Mouse (Mus musculus) thymus, adult 2 months (tissue): ENCODE measurements at regions not wholly inside any gene's neighbourhood (a gene's known extent, or its start where the extent isn't known, plus 50 kb on each side); places are given as distances from the start of the nearest gene placed in this dataset.

Experiments used
- DNase-seq: peaks from one replicate; pipeline ENCODE4 v3.0.0; 2021
- H3K27ac ChIP-seq: fragments of 200-500 bp; 2 replicates; pipeline ENCODE4 v1.5.1; 2012; ENCODE audit warnings: low read length, control low read depth; ENCODE audit not compliant: control insufficient read depth, insufficient read depth
- H3K27me3 ChIP-seq: fragments of 200-500 bp; 2 replicates; pipeline ENCODE4 v1.6.1; 2012; ENCODE audit warnings: mild to moderate bottlenecking, low read length, moderate library complexity, mixed read lengths; ENCODE audit not compliant: control insufficient read depth, insufficient read depth
- H3K36me3 ChIP-seq: fragments of 200-500 bp; 2 replicates; pipeline ENCODE4 v1.6.1; 2012; ENCODE audit warnings: mild to moderate bottlenecking, low read length, moderate library complexity; ENCODE audit not compliant: control insufficient read depth, insufficient read depth
- H3K4me1 ChIP-seq: fragments of 200-500 bp; replicated peaks from 2 replicates; pipeline ENCODE4 v1.6.1; 2012; ENCODE audit warnings: low read length; ENCODE audit not compliant: control insufficient read depth, insufficient read depth
- H3K4me3 ChIP-seq: fragments of 200-500 bp; 2 replicates; pipeline ENCODE4 v1.5.1; 2012; ENCODE audit warnings: mild to moderate bottlenecking, low read length, control low read depth, moderate library complexity; ENCODE audit not compliant: control insufficient read depth, insufficient read depth
- CTCF ChIP-seq: fragments of 200-500 bp; IDR thresholded peaks from 2 replicates; pipeline ENCODE4 v1.5.1; 2012; ENCODE audit warnings: mild to moderate bottlenecking, control low read depth, low read length, moderate library complexity, borderline replicate concordance; ENCODE audit not compliant: control insufficient read depth, poor library complexity, insufficient read depth; ENCODE audit errors: extremely low read depth
- POLR2A ChIP-seq: fragments of 200-500 bp; IDR thresholded peaks from 2 replicates; pipeline ENCODE4 v1.6.1; 2012; ENCODE audit warnings: mild to moderate bottlenecking, low read length, control low read depth, moderate library complexity; ENCODE audit not compliant: control insufficient read depth, poor library complexity, insufficient read depth; ENCODE audit errors: extremely low read depth
- WGBS: fragments of 180-500 bp; shearing (Covaris S2); methylation state at CpG from one replicate; pipeline ENCODE4 v1.1.7; 2018; 5-methylcytosine and 5-hydroxymethylcytosine counted together

- WGBS = 77% methylated on average over 4 of the region's 4 CpGs
- H3K27ac ChIP-seq = no peak overlapping the region
- no peak for DNase-seq
- H3K4me1 ChIP-seq = no peaks in the 10 kb centered on the region
- no peak for TF ChIP-seq CTCF
- TF ChIP-seq POLR2A = no peak
- no peak overlapping the region for H3K4me3 ChIP-seq
- no peaks in the 10 kb centered on the region for H3K36me3 ChIP-seq
- no peaks in the 10 kb centered on the region for H3K27me3 ChIP-seq
Observed at GRCm38 (mm10) chr3:148572493-148572892, 417.9 kb downstream of the Adgrl2 start.

GRCm38 (mm10) chr3:148564716-148565115, 425.6 kb downstream of the Adgrl2 start:
- Histone ChIP-seq H3K27me3 (no peaks in the 10 kb centered on the region), H3K27ac (no peak overlapping the region), H3K36me3 (no peaks in the 10 kb centered on the region), H3K4me3 (no peak overlapping the region), H3K4me1 (no peaks in the 10 kb centered on the region; the same call in 1 of the 2 replicates)
- DNase-seq = no peak
- TF ChIP-seq CTCF = no peak
- no peak for TF ChIP-seq POLR2A
- 89% methylated on average over 4 of the region's 4 CpGs for WGBS

GRCm38 (mm10) chr3:148561211-148561610, 429.1 kb downstream of the Adgrl2 start:
- no peak for DNase-seq
- no peak for TF ChIP-seq CTCF
- no peak for TF ChIP-seq POLR2A
- Histone ChIP-seq H3K27ac (no peak overlapping the region), H3K36me3 (no peaks in the 10 kb centered on the region), H3K4me1 (no peaks in the 10 kb centered on the region; the same call in 1 of the 2 replicates), H3K4me3 (no peak overlapping the region), H3K27me3 (no peaks in the 10 kb centered on the region)
- 96% methylated on average over 4 of the region's 4 CpGs for WGBS

GRCm38 (mm10) chr3:148559752-148560460, 430.4 kb downstream of the Adgrl2 start:
- Histone ChIP-seq H3K27ac (no peak overlapping the region), H3K4me1 (no peaks in the 10 kb centered on the region; the same call in 1 of the 2 replicates), H3K36me3 (no peaks in the 10 kb centered on the region), H3K27me3 (no peaks in the 10 kb centered on the region), H3K4me3 (no peak overlapping the region)
- no peak for DNase-seq
- WGBS = 94% methylated on average over 13 of the region's 13 CpGs
- TF ChIP-seq POLR2A = no peak
- TF ChIP-seq CTCF = no peak

GRCm38 (mm10) chr3:148558592-148559157, 431.7 kb downstream of the Adgrl2 start:
- Histone ChIP-seq H3K4me1 (no peaks in the 10 kb centered on the region; the same call in 1 of the 2 replicates), H3K27me3 (no peaks in the 10 kb centered on the region), H3K4me3 (no peak overlapping the region), H3K27ac (no peak overlapping the region), H3K36me3 (no peaks in the 10 kb centered on the region)
- DNase-seq = no peak
- WGBS = 84% methylated on average over 5 of the region's 5 CpGs
- no peak for TF ChIP-seq CTCF
- TF ChIP-seq POLR2A = no peak

- H3K27me3 ChIP-seq = no peaks in the 10 kb centered on the region
- TF ChIP-seq POLR2A (no peak), CTCF (no peak)
- no peaks in the 10 kb centered on the region for H3K36me3 ChIP-seq
- no peak overlapping the region for H3K27ac ChIP-seq
- no peak for DNase-seq
- H3K4me3 ChIP-seq = no peak overlapping the region
- H3K4me1 ChIP-seq = no peaks in the 10 kb centered on the region
- WGBS = 57% methylated on average over 8 of the region's 8 CpGs
Observed at GRCm38 (mm10) chr3:148555324-148555723, 435.0 kb downstream of the Adgrl2 start.
